Mouse (Mus musculus): ENCODE measurements around the gene Rwdd2a.
A peak's percentile ranks its signal among the peaks of the same experiment; 100 is the strongest.
"Not testable (repeated sequence)": the region's sequence is repeated elsewhere in the genome, so short reads cannot be mapped to it uniquely, and the experiment has no call there.

Gene Rwdd2a

DNA sequence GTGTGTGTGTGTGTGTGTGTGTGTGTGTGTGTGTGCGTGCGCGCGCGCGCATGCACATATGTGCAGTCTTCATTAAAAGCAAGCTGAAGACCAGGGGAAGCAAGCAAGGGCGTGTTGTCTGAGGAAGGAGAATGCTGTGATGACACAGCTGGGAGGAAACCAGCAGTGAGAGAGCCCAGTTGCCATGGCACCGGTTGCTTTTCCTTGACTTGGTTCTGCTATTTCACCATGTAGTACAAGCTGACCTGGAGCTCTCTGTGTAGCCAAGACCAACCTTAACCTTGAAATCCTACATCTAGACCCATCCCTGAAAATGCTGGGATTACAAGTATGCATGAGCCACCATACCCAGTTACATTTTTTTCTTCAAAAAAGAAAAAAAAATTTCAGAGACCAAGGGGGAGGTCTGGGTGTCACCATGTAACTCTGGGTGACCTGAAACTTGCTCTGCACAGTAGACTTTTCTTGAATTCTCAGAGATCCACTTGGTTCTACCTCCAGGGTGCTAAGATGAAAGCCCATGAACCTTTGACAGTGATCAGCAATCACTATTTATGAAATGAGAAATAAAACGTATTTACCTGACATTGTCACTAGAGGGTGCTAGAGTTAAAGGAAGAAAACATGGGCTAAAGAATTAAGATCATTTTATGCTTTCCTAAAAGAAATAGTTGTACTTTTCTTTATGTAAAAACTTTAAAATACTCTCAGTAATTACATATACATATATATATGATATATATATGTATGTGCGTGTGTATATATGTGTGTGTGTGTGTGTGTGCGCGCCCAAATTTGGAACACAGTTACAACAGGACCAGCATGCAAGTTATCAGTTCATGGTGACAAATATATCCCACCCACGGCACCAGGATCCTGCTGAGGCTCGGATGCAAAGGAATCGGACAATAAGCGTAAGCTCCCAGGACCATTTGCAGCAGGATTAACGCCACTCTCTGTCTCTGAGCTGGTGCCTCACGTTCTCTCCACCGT, 21.2 kb downstream of the Rwdd2a start:
- DNase-seq (ENCODE audit: low spot score): peak; percentile 70

DNA sequence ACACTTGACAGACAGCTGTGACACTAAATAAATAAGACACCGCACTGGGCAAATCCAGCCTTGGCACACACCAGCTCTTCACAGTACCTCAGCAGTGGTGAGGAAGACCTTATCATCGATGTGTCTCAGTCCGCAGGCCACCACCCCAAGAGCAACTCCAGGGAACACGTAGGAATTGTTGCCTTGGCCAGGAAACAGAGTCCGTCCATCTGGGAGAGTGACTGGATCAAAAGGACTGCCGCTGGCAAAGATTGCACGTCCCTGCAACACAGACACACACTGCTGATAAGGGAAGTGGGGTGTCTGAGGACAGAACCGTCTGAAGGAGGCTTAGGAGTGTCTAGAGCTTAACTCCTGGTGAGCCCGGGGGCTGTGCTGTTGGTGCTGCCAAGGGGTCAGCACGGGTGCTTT, 22.6 kb downstream of the Rwdd2a start:
- DNase-seq (ENCODE audit: low spot score): not testable (repeated sequence)

DNA sequence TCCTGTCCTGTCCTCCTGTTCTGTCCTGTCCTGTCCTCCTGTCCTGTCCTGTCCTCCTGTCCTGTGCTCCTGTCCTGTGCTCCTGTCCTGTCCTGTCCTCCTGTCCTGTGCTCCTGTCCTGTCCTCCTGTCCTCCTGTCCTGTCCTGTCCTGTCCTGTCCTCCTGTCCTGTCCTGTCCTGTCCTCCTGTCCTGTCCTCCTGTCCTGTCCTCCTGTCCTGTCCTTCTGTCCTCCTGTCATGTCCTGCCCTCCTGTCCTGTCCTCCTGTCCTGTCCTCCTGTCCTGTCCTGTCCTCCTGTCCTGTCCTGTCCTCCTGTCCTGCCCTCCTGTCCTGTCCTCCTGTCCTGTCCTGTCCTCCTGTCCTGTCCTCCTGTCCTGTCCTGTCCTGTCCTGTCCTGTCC, 25.2 kb downstream of the Rwdd2a start:
- not testable (repeated sequence) for DNase-seq (ENCODE audit: low spot score)

- DNase-seq (ENCODE audit: low spot score): peak; percentile 12
Observed at GRCm38 (mm10) chr9:86599723-86600303, 28.0 kb downstream of the Rwdd2a start.

- no peak for DNase-seq (ENCODE audit: low spot score)
Observed at GRCm38 (mm10) chr9:86605776-86606175, 34.0 kb downstream of the Rwdd2a start.

- DNase-seq (ENCODE audit: low spot score): no peak
Observed at GRCm38 (mm10) chr9:86612091-86612490, 40.3 kb downstream of the Rwdd2a start.

GRCm38 (mm10) chr9:86615765-86616164, 44.0 kb downstream of the Rwdd2a start:
- DNase-seq (ENCODE audit: low spot score): no peak

GRCm38 (mm10) chr9:86617837-86618492, 46.2 kb downstream of the Rwdd2a start:
- no peak for DNase-seq (ENCODE audit: low spot score)

DNA sequence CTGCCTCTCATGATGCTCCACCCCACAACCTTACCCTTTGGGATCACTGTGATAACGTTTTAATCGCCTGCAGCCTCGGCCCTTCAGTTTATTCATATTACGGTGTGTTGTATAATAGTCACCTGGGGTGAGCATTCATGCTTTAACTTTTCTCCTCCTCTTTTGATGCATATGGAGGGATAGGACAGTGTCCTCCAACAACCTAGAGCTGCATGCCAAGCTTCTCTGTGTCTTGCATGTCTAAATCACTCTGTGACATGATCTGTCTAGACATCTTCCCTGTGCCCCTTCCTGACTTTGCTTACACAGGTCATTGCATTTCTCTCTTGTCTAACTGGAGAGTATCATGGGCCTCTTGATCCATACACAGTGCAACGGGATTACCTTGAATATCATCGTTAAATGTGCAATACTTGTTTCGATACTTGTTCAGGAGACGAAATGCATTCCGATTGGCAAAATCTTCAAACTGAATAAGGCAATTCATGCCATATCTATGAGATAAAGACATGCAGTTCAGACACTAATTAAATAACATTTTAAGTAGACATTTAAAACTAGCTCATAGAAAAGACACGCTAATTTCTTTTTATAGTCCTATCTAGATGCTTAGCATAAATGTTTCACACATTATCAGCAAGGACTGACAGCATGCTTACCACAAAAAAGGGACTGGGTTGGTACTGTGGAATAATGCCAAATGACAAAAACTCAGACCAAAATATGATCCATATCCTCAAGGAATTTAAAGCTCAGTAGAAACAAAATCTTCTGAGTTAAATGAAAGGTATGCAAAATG, 47.7 kb downstream of the Rwdd2a start:
- DNase-seq (ENCODE audit: low spot score): no peak

DNA sequence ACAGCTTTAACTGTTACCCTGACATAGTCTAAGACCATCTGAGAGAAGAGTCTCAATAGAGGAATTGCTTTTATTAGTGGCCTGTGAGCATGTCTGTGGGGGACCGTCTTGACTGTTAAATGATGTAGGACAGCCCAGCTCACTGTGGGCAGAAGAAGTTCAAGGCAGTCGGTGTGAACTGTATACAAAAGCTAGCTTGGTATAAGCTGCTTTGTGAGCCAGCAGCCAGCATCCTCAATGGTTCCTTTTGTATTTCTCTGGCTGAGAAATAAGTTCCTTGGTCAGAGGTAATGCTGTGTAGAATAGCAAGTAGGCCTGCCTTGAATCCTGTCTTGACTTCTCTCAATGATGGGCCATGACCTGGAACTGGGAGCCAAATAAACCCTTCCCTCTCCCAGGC, 50.3 kb downstream of the Rwdd2a start:
- no peak for DNase-seq (ENCODE audit: low spot score)

GRCm38 (mm10) chr9:86624039-86624438, 52.2 kb downstream of the Rwdd2a start:
- no peak for DNase-seq (ENCODE audit: low spot score)
